22 mouse cellular contexts compared by ENCODE assay signal in genomic region chr6:61103459-61104234, GRCm38 (mm10).
"Had no signal": no experiment of that assay in that cellular context is flagged by ENCODE, and none has a peak within 500 bp of the region (broad histone marks: within the 10 kb centered on the region; RNA-seq: fewer than 3 reads in every experiment).

No protein-coding gene starts in this region.

- DNase-seq: kidney, postnatal 25 days; layer of hippocampus, adult 9-11 months; liver; lung, adult 18-20 months; lung, postnatal 14 days; right cerebral cortex, adult 18-20 months; right cerebral cortex, postnatal 14 days; right cerebral cortex, postnatal 4 days; thymus, adult 2 months; thymus, postnatal 14 days; thymus, postnatal 4 days had no signal

- H3K9me3 ChIP-seq: limb, embryonic 10.5 days; limb, embryonic 13.5 days; liver, embryonic 12.5 days; liver, embryonic 15.5 days; midbrain, embryonic 12.5 days; midbrain, embryonic 15.5 days; neural tube, embryonic 12.5 days; neural tube, embryonic 15.5 days had no signal

- H3K4me1 ChIP-seq: limb, embryonic 13.5 days; liver, embryonic 12.5 days; liver, embryonic 15.5 days; neural tube, embryonic 12.5 days; neural tube, embryonic 15.5 days had no signal

- H3K4me2 ChIP-seq: limb, embryonic 13.5 days; liver, embryonic 12.5 days; liver, embryonic 15.5 days; midbrain, embryonic 12.5 days; midbrain, embryonic 15.5 days; neural tube, embryonic 12.5 days; neural tube, embryonic 15.5 days had no signal

- H3K27me3 ChIP-seq: limb, embryonic 13.5 days; liver, embryonic 12.5 days; liver, embryonic 15.5 days; midbrain, embryonic 12.5 days; midbrain, embryonic 15.5 days; neural tube, embryonic 12.5 days; neural tube, embryonic 15.5 days had no signal

- H3K27ac ChIP-seq: kidney, postnatal 0 days; layer of hippocampus, adult 2 months; limb, embryonic 10.5 days; limb, embryonic 13.5 days; liver, embryonic 12.5 days; liver, embryonic 15.5 days; macrophage; midbrain, embryonic 12.5 days; midbrain, embryonic 15.5 days; neural tube, embryonic 12.5 days; neural tube, embryonic 15.5 days had no signal

- H3K4me3 ChIP-seq: layer of hippocampus, adult 2 months; limb, embryonic 10.5 days; limb, embryonic 13.5 days; liver, embryonic 12.5 days; liver, embryonic 15.5 days; midbrain, embryonic 12.5 days; midbrain, embryonic 15.5 days; neural tube, embryonic 12.5 days; neural tube, embryonic 15.5 days had no signal

- H3K9ac ChIP-seq: limb, embryonic 13.5 days; liver, embryonic 12.5 days; liver, embryonic 15.5 days; midbrain, embryonic 12.5 days; midbrain, embryonic 15.5 days; neural tube, embryonic 12.5 days; neural tube, embryonic 15.5 days had no signal

- ATAC-seq: liver, embryonic 12.5 days; midbrain, embryonic 15.5 days had no signal

- H3K36me3 ChIP-seq: limb, embryonic 10.5 days; limb, embryonic 13.5 days; liver, embryonic 12.5 days; liver, embryonic 15.5 days; midbrain, embryonic 12.5 days; midbrain, embryonic 15.5 days; neural tube, embryonic 12.5 days; neural tube, embryonic 15.5 days had no signal
